Mouse (Mus musculus) adrenal gland, postnatal 0 days (tissue): ENCODE results near the gene Ccdc65. TPM values are rescaled to one million over a fixed set of nuclear protein-coding genes. Genes with fewer than 3 reads are reported as not detected.

Experiments
- polyA plus RNA-seq: library from polyadenylated mRNA; unstranded; fragments of >200 nt; fragmentation: Nextera tagmentation; extraction: Ambion mirVana; gene quantifications from 2 replicates; pipeline ENCODE4 v1.2.1, GENCODE M21; 2015

Gene Ccdc65
- polyA plus RNA-seq = 0.60 and 1.0 TPM in 2 replicates

DNA sequence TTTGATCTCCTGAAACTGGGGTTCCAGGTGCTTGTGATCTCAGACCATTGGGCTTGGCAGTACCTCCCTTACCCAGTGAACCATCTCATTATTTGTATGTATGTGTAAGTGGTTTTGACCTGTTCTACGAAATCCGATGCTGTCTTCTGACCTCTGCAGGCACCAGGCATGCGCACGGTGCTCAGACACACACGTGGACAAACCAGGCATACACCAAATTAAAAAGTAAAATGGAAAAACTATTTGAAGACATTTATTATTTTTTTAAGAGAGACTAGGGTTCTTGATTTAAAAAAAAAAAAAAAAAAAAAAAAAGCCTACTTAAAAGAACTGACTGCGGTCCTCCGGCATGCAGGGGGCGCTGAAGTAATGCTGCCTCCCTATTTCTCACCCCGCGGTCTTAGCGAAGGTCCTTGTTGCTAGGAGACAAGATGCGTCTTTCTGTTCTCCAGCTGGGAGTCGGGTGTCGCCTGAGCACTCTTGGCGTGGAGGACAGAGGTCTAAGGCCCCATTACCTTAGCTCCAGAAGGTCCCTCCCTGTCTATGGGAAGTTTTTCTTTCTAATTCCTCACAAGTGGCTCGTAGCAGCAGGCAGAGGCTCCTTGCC is at the start of gene Ccdc65:
TSS of gene Ccdc65 (plus strand) at position 442 of the 607 bp plus-strand sequence.

DNA sequence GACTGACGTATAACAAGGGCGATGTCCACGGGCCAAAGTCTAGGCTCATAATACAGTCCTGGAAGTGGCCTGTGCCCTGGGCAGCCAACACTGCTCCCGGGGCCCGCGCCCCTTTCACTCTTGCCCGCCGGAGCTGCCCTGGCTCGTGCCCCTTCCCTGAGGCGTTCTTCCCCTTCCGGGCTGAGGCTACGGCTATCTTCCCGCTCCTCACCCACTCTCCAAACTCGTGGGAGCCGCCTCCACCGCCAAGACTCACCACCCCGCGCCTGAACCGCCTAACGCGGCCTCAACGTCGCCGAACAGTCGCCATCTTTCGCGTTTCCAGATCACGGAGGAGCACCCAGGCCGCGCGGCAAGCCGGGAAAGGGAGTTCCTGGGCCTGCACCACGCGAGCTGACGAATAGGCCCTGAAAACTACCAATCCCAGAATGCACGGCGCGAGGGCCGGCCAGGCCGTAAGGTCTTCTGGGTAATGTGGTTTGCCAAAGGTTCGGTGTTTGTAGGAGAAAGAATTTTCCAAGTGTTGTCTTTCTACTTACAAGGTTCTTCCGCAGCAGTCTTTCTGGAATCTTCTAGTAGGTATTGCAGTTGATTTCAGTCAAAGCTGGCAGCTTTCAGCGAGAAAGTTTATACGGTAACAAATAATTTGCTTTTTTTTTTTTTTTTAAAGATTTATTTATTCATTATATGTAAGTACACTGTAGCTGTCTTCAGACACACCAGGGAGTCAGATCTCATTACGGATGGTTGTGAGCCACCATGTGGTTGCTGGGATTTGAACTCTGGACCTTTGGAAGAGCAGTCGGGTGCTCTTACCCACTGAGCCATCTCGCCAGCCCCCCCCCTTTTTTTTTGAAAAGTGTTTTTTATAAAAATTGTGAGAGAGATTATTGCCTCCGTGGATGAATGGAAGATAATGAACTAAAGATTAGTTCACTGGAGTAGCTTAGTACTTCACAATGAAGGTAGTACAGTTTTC is 45.2 kb upstream of the Ccdc65 start, which contains the start of gene Ddx23:
TSS of gene Ddx23 (minus strand) at position 328 of the 979 bp plus-strand sequence.

DNA sequence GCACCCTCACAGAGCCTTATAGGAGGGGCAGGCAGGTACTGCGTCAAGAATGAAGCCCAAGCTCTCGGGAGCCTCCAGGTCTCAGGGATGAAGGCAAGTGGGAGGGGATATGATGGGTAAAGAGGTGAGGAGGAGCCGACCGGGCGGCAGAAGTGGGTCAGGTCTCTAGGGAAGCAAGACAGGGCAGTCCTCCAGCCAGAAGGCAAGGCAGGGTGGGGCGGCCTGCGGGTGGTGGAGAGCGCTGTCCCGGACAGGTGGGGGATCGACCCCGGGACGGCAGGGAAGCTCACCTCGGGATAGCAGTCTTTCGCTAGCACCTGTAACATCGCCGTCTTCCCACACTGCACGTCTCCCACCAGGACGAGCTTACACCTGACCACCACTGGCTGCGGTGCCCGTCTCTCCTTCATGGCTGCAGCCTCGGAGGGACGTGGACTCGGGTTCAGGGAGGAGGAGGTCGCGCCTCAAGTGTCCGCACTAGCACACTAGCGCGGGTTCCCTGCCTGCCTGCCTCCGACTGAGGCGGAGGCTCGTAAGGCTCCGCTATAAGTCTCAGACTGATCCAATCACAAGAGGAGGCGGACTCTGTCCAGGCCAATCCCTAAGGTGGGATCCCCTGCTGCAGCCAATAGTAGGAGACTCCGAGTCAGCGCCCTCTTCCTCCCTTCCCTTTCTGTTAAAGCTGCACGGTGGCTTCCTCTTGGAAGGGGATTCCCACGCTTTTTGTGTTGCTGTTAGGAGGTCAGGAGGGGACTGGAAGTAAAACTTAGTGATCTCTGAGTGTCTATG is 30.9 kb upstream of the Ccdc65 start, which contains the start of gene Rnd1:
TSS of gene Rnd1 (minus strand) at position 522 of the 789 bp plus-strand sequence.

DNA sequence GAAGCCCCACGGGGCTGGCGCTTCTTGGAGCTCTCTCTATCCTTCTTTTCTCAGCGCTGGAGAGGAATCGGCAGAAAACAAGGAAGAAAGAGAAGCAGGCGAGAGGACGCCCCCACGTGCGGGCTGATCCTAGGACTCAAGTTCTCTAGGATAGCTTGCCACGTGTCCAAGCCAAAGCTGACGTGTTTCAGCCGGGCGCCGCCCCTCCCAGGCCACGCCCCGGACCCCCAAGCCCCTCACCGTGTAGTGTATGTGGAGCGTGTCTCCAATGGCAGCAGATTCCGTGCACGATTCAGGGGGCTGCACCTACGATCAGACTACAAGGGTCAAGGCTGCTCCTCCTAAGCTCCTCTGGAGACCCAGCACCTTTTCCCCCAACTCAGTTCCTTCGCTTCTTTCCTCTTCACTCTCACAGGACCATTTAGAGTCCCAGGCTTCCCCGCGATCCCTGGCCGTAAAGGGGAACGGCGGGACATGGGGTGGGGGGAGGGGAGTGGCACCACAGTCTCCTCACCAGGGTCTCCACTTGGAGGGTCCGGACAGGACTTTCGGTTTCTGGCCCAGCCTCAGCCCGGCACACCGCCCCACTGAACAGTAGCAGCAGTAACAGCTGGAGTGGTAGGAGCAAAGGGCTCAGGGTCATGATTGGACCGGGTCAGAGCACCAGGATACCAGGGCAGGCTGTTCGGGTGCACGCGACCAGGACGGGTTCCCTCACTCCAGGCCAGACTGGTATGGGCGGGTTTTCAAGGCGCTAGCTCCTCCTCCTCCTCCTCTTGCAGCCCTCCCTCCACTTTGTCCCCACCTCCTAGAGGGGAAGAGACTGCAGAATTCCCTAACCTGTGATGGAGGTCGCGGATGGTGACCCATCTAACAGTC is 19.7 kb downstream of the Ccdc65 start, which contains the start of gene Fkbp11:
TSS of gene Fkbp11 (minus strand) at position 756 of the 879 bp plus-strand sequence.

DNA sequence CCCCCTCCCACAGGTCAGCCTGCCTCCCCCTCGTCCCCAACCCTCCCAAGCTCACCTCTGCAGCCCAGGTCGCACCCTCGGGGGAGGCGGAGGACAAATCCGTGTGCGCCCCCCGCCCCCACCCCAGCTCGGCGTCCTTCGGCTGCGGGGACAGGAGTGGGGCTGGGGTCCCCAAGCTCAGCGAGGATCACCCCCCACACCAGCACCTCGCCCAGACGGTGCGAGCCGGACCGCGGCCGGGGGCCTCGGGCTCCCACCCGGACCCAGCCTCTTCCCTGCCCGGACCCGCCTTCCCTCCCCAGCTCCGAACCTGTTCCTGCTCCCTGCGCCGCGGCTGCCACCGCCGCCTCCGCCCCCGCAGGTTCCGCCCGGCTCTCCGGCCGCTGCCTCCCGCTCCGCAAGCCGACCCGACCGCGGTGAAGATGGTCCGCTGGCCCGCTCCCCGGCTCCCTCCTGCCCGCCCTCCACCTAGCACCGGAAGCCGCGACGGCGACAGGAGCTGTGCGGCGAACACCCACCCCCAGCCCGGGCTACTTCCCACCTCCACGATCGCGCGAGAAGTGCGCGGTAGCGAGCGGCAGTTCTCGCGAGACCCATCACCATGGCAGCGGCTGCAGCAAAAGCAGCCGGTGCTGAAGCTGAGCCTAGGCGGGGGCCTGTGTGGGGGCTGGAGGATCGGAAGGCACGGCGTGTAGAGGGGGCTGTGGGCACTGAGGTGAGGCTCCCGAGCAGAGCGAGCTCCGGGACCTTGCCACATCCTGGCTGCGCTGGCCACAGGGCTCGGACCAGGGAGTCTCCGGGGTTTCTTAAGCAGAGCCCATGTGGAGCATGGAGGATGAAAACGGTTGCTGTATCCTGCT is 54.9 kb downstream of the Ccdc65 start, which contains the start of gene Arf3:
TSS of gene Arf3 (minus strand) at position 545 of the 860 bp plus-strand sequence.

Other genes starting within 250 kb of the Ccdc65 start
- not detected in 2 replicates for gene OR5BS1P, start 238.3 kb upstream of the Ccdc65 start, polyA plus RNA-seq
- not detected in 2 replicates for gene Lalba, start 225.5 kb upstream of the Ccdc65 start, polyA plus RNA-seq
- gene Olfr279, start 215.8 kb upstream of the Ccdc65 start, polyA plus RNA-seq = not detected in 2 replicates
- 69.3 and 93.3 TPM in 2 replicates for gene Kansl2, start 173.9 kb upstream of the Ccdc65 start, polyA plus RNA-seq
- gene Ccnt1, start 137.3 kb upstream of the Ccdc65 start, polyA plus RNA-seq = 30.2 and 40.7 TPM in 2 replicates
- not detected in 2 replicates for gene 4930415O20Rik, start 137.2 kb upstream of the Ccdc65 start, polyA plus RNA-seq
- 7.4 and 10.2 TPM in 2 replicates for gene Adcy6, start 98.1 kb upstream of the Ccdc65 start, polyA plus RNA-seq
- 21.8 and 40.6 TPM in 2 replicates for gene Cacnb3, start 77.4 kb upstream of the Ccdc65 start, polyA plus RNA-seq
- gene Ddx23, start 45.3 kb upstream of the Ccdc65 start, polyA plus RNA-seq = 6.7 and 14.4 TPM in 2 replicates
- gene Rnd1, start 30.7 kb upstream of the Ccdc65 start, polyA plus RNA-seq = 1.5 and 1.9 TPM in 2 replicates
- gene Fkbp11, start 20.0 kb downstream of the Ccdc65 start, polyA plus RNA-seq = 29.2 and 29.9 TPM in 2 replicates
- 34.5 and 51.3 TPM in 2 replicates for gene Arf3, start 55.0 kb downstream of the Ccdc65 start, polyA plus RNA-seq
- gene Wnt10b, start 69.9 kb downstream of the Ccdc65 start, polyA plus RNA-seq = 0.37 and 0.43 TPM in 2 replicates
- not detected in 2 replicates for gene Wnt1, start 81.7 kb downstream of the Ccdc65 start, polyA plus RNA-seq
- gene Ddn, start 101.3 kb downstream of the Ccdc65 start, polyA plus RNA-seq = 0.03 TPM in 1 of 2 replicates, not detected in the other
- 57.7 and 81.2 TPM in 2 replicates for gene Prkag1, start 123.3 kb downstream of the Ccdc65 start, polyA plus RNA-seq
- gene Kmt2d, start 163.0 kb downstream of the Ccdc65 start, polyA plus RNA-seq = 5.1 and 6.8 TPM in 2 replicates
- 9.2 and 11.9 TPM in 2 replicates for gene Rhebl1, start 186.3 kb downstream of the Ccdc65 start, polyA plus RNA-seq
- gene Dhh, start 190.3 kb downstream of the Ccdc65 start, polyA plus RNA-seq = 2.4 and 3.1 TPM in 2 replicates
- 10.6 and 11.6 TPM in 2 replicates for gene Lmbr1l, start 210.0 kb downstream of the Ccdc65 start, polyA plus RNA-seq
- gene Tuba1b, start 226.4 kb downstream of the Ccdc65 start, polyA plus RNA-seq = 644 and 731 TPM in 2 replicates
- not detected in 2 replicates for gene Gm49450, start 245.3 kb downstream of the Ccdc65 start, polyA plus RNA-seq
- gene Tuba1a, start 245.5 kb downstream of the Ccdc65 start, polyA plus RNA-seq = 949 and 2,608 TPM in 2 replicates